Mouse (Mus musculus): Measurements from ENCODE around the gene Celsr3. TPM values are rescaled to one million over a fixed set of nuclear protein-coding genes. Genes with fewer than 3 reads are reported as not detected.

Celsr3 gene
- total RNA-seq (2021): 10 to 100 TPM; 60.6 to 73.4 TPM

DNA sequence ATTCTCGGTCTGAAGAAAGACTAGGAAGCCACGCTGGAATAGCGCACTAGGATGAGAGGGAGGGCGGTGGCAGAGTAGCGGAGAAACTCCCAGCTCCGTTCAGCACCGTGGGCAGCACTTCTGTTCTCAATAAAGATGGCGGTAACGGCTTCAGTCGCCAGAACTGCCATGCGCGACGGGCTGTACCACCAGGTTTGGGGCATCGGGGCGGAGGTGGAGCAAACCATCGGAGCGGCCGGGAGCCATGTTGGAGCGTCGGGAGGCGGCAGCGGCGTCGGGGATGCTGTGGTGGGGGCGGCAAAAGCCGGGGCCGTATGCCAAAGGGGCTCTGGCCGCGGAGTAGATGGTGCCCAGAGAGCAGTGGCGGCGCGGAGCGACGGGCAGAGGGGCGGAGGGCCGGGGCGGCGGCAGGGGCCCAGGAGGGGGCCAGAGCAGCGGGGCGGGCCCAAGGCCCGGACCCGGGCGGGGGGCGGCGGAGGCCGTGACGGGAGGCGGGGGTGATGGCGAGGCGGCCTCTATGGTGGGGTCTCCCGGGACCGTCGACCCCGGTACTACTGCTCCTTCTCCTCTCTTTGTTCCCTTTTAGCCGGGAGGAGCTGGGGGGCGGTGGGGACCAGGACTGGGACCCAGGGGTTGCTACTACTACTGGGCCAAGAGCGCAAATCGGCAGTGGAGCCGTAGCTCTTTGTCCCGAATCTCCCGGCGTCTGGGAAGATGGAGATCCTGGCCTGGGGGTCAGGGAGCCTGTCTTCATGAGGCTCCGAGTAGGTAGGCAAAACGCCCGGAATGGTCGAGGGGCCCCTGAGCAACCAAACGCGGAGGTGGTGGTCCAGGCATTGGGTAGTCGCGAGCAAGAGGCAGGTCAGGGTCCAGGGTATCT lies at the start of gene Celsr3:
Celsr3 (plus strand) TSS at position 501 of the 880 bp plus-strand sequence.
- DNase-seq: peak; percentile 90 to 91

DNA sequence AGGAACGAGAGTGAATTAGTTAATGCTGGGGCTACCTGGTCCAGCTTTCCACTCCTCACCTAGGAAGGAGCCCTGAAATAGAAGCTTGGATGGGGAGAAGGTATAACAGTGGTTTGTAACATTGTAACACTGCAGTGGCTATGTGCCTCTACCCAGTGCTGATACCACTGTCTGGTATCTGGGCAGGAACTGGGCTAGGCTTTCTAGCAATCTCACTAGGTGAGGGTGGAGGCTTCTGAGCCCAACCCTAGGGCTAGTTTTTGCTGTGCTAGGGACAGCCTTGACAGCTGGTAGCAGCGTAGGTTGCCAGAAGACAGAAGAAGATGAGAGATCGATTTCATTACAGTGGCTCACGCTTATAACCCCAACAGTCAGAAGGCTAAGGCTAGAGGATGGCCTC lies 49.5 kb upstream of the Celsr3 start:
- no peak for DNase-seq

DNA sequence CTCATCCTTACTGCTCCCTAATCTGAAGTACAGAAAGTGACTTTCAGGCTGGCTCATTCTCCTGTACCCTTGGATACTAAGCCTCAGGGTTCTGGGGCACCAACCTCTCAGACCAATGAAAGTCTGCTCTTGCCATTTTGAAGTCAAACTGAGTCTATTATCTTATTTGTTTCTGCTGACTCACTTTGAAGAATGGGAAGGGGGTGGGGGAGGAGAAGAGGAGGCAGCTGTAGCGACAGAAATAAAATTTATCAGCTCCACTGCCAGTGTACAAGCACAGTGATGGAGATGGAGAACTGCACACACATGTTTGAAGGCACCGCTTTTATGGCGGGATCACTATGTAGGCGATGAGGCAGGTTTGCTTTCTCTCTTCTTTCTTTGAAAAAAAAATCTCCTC lies 48.8 kb upstream of the Celsr3 start:
- DNase-seq: no peak

DNA sequence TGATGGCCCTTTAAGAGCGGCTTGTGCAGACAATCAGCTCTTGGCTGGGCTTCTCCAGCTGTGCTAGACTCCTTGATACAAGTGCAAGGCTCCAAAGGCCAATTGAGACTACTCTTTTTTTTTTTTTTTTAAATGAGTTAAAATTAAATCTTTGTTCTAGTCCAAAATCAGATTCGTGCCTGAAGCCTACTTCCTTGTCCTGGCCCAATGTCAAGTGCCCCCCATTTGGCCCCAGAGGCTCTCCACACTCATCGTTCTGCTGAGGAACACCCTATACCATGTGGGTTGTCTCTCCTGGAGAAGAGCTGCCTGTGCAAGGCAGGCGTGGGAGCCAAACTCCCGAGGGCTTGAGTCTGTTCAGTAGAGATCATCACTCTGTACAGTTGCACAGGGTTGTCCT lies 45.2 kb upstream of the Celsr3 start:
- no peak for DNase-seq

DNA sequence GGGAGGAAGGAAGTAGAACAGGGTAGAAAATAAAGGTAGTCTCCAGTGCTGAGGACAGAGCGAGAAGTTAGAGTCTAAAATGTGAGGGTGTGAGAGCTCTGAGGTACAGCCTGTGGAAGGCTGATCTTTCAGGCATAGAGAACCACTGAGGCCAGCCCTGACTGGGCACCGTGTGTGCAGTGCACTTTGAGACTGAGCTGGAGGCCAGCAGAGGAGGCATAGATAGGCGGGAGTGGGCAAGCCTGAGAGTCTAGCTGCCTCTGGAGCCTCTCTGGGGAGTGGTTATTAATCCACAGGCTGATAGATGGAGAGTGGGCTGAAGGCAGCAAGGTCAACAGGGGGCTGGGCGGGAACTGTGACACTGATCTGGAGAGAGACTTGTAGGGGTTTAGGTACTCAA lies 44.2 kb upstream of the Celsr3 start:
- no peak for DNase-seq

DNA sequence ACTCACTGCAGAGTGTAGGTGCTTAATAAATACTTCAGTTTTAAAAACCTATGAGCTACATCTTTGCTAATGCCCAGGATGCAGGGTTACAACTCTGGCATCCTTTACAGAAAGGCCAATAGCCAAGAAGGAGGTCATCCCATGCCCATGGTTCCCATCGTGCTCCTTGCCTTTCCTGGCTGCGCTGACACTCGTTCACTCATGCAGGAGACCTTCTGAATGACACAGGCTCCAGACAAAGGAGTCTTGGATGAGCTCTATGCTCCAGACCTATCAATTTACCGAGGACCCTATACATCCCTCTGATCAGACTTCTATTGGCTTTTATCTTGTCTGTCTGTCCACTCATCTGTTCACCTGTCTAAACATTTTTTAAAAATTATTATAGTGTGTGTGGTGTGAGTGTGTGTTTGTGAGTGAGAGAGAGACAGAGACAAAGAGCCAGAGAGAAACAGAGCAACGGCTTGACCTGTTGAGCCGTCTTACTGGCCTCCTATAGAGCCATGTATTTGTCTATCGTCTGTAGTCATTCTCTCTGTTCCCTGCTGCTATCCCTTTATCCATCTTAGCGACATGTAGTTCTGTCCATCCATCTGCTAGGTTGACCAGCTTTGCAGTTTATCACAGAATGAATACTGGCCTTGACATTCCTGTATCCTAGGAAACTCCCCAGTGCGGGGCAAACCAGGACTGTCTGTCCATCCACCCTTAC lies 43.1 kb upstream of the Celsr3 start:
- DNase-seq: no peak

DNA sequence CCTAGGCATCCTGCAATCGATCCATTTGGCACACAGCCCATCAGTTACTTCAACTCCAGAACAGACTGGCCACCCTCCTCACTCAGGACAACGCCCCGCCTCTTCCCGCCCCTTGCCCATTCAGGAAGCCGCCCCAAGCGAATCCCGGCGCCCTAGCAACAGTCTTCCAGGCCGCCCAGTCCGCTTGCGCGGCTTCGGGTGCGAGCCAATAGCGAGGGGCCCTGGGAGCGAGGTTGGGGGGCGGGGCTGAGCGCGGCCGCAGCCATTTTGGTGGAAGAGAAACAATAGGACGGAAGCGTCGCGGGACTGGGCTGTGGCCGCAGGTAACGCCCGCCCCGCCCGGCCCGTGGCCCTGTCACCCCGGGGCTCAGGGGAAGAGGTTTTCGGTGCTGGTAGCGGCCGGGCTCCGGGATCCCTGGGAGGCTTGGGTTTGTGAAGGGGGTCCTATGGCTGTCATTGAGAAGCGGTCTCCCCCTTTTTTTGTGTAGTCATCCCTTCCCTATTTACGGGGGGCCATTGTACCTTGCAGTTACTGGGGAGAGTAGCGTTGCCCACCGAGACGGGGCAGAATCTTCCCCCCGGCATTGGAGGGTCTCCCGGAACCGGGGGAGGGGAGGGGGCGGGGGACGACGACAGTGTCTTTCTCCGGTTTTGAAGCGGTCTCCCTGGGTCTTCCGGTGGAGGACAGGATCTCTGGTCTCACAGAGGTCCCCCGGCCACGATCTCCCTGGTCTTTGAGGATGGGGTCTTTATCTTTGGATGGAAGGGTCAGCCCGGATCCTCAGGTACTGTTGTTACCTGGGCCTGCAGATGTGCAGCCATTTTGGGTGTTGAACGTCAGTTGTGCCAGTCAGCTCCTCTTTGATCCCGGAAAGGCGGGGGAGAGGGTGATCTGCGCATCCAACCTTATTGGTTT lies 42.3 kb upstream of the Celsr3 start, which contains the start of gene Ip6k2:
Ip6k2 (plus strand) TSS at position 249 of the 916 bp plus-strand sequence.
- DNase-seq: peak; percentile 97

DNA sequence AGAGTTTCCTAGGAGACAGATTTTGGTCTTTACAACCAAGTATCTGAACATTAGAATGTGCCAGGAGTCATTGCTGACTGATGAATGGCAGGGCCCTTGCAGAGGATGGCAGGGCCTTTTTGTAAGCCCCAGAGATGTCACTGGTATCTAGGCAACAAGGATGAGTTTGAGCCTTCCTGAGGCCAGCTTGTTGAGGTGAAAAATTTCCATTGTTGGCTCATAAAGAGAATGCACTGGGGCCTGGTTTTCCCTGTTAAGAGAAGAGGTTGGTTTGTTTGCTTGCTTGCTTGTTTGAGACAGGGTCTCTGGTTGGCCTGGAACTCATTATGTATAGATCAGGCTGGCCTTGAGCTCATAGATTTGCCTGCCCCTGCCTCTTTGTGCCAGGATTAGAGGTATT lies 40.7 kb upstream of the Celsr3 start:
- DNase-seq: no peak

DNA sequence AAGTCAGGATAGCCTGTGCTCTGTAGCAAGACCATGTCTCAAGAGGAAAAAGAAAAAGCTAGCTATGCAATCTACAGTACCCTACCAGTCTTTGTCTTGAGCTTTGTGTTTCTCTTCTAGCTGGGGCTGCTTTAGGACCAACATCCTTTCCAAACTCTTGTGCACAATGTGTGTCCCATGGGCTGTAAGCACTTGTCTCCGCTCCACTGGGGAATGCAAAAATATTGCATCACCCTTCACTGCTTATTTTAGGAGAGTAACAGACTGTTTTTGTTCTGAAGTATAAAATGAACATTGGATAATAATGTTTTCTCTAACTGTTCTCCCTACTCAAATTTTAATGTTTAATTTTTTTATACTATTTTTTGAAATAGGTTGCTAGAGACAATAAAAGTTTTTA lies 39.6 kb upstream of the Celsr3 start:
- no peak for DNase-seq

DNA sequence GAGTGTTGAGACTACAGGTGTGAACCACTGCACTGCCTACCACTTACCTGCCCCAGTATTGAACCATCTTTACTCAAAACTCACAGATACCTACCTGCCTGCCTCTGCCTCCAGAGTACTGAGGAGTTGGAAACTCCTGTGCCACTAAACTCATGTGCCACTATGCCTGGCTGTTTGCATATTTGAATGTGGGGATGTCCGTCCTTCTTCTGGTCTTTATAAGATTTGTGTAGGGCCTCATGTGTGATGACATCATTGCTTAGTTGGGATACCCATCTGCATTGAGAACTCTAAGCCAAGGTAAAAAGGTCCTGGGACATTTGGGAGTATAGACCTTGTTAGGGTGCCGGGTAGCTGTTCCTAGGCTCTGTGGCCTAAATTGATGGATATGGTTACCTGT lies 39.0 kb upstream of the Celsr3 start:
- DNase-seq: no peak

DNA sequence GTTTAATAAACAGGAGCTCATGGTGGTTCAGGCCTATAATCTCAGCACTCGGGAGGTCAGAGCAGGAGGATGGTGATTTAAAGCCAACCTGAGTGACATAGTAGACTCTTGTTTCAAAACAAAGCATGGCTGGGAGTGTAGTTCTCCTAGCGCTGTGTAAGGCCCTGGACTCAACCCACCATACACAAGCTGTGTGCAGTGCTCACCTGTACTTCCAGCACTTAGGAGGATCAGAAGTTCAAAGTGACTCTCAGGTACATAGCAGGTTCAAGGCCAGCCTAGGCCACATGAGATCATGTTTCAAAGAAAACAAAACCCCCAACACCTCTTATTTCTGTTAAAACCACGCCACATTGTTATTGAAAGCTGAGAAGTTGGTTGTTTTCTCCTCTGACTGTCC lies 37.4 kb upstream of the Celsr3 start:
- no peak for DNase-seq

DNA sequence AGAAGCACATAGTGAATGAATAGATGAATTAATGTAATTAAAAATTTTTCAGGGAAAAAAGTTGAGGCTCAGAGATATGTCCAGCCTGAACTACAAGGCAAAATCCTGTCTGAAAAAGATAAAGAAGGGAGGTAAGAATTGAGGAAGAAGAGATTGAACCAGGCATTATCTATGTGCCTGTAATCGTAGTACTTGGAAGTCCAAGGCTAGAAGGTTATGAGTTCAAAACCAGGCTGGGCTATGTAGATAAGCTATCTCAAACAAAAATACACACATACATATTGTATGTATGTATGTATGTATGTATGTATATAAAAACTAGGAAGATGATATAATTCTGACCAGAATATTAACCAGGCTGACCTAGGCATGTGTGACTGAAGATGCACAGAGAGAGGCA lies 33.8 kb upstream of the Celsr3 start:
- no peak for DNase-seq

DNA sequence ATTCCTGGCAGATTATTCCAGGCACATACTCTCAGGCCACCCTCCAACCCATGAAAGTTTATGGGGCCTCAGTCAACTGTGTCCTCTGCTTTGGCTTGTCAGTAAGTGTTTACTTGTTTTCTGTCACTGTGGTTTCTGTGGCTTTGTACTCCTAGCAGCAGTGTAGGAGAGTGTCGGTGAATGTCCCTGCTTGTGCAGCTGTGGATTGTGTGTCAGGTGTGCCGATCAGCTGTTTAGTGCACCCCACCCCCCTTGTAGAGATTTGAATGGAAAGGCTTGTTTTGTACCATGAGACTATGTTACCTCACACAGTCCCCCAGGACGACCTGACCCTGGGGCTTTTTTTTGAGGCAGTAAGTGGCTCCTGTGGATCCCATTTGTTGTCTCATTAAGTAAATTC lies 33.4 kb upstream of the Celsr3 start:
- no peak for DNase-seq

DNA sequence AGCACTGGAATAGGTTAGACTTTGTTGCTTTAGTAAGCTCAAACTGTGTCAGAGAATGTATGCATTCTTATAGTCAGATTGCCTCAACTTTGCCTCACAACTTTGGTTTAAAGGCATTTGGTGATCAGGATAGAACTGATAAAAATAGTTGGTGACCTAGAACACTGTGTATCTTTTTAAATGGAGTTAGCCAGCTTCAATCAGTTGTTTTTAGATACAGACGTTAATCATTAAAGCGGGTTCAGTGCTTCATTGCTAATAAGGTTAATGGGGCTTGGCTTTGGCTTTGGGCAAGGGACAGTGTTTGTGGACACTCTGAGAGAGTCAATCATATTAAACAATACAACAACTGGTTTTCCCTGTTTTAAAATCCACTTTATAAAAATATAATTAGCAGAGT lies 30.8 kb upstream of the Celsr3 start:
- no peak for DNase-seq

DNA sequence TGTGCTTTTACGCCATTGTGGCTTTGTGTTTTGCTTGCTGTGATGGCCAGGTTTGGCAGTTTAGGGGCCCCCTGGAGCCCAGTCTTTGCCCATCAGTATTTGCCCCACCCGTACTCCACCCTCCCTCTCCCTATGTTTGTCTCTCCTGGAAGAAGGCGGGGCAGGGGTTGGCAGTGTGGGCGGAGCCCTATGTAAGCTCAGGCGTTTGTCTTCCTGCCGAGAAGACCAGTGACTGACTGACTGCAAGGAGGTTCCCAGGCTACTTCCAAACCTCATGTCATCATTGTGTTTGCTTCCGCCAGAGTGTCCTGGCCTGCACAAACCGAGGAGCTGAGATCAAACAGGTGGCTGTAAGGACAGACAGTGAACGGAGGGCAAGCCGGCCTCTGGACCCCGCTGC lies 30.4 kb upstream of the Celsr3 start:
- DNase-seq: peak; percentile 35 to 46

DNA sequence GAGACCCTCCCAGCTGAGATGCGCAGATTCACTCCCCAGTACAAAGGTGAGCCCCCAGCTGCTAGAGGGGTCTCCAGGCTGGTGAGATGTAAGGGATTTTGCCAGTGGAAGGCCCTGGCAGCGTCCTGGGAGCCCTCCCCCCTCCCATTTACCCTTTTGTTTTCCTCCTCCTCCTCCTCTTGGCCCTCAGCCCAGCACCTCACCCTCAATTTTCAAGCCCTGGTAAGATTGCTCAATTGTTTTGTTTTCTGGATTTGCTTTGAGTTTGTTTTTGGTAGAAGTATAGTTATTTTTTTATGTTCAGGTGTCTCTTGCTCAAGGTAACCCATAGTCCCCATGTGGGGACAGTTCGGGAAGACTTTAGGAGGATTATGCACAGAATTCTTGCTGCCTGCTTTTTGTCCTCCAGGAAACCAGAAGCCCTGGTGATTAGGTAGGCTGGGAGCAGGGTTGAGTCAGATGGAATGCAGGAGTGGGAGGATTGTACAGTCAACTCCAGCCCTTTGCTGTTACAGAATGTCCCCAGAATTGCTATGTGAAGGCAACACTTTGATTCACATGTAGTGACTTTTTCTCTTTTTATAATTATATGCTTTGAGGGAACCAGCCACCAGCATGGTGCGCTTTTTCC lies 29.7 kb upstream of the Celsr3 start:
- peak in 1 of 2 experiments; percentile 41 for DNase-seq

DNA sequence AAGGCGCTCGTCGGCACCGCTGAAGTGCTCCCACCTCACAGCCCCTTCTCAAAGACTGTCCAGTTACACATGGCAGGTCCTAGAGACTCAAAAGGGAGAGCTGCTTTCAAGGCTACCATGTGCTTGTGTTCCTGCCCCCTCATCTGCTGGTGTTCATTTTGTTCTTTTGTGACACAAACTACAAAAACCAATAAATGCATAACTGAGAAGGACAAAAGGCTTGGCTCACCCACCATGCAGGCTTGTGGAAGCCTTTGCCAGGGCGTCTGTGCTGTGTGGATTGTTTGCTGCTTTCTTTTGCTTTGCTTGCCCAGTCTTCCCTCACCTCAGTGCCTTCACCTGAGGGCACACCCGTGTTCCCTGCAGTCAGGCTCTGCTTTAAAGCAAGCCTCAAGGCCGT lies 28.6 kb upstream of the Celsr3 start:
- peak in 1 of 2 experiments; percentile 44 for DNase-seq

DNA sequence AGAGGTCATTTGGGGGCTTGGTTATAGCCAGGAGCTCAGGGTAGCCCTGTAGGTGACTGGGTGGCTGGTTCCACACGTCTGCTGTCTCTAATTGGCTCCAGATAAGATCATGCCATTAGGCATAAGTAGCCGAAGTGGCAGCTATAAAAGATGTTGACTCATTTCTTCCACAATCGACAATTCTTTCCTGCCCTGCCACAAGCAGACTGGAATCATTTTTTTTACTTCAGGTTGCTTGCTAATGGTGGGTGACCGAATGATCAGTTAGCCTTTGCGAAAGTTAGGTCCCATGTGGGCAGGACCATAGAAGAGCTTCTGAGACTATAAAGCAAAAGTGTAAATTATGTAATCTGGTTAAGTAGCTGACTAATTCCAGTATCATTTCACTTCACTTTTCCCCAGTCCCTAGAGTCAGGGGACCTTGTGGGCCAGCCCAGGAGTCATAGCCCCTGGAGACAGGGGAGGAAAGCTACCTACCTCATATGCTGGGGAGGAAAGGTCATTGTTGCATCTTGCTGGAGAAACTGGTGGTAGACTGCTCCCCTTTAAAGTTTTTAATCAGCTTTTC lies 27.5 kb upstream of the Celsr3 start:
- no peak for DNase-seq

DNA sequence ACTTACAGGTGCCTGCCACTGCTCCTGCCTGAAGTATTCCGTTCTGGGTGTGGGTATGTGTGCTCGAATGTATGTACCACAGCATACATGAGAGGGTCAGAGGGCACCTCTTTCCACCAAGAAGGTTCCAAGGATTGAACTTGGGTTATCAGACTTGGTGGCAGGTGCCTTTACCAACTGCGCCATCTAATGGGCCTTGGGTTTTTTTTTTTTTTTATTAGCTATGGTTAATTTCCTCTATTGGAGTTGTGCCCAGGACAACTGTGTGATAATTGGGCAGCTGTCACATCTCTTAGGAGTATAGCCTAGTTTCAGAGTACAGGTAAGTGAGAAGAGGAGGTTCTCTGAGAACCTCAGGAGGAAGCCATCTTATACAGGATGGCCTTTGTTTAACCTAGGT lies 26.6 kb upstream of the Celsr3 start:
- no peak for DNase-seq

DNA sequence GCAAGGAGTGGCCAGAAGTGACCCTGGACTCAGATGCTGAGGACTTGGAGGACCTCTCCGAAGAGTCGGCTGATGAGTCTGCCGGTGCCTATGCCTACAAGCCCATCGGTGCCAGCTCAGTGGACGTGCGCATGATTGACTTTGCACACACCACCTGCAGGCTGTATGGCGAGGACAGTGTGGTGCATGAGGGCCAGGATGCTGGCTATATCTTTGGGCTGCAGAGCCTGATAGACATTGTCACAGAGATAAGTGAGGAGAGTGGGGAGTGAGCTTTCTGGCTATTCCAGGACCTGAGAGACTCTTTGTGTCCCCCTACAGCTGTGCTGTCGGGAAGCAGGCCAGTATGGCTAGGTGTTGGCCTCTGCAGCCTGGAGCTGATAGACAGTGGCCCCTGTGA lies 20.4 kb upstream of the Celsr3 start:
- no peak for DNase-seq

DNA sequence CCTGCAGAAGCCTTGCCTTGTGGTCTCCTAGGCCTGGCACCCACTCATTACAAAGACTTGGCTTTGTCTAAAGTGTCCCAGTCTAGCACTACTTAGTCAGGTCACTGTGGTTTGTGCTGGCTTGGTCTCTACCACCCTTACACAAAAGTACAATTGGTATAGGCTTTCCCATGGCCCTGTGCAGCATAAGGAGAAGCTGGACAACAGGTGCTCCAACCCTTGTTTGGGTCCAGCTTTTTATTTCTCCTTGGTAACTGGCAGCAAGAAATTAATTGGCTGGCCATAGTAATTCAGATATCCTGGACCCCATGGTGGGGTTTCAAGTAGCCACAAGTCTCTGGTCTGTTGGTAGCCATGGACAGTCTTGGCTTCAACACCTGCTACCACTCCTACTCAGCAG lies 19.7 kb upstream of the Celsr3 start:
- no peak for DNase-seq

DNA sequence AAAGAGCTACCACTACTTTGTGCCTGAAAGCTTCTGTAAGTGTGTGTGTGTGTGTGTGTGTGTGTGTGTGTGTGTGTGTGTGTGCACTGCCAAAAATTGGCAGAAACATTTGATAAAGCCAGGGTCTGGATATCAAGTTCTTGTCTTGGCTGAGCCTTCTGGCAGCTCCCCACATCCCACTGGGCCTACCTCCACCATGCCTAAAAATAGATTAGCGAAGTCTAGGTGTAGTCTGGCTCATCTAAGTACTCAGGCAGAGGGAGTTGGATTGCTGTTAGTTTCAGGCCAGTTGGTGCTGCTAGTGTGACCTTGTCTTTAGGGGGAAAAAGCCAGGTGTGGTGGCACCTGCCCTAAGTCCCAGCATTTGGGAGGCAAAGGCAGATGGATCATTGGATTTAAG lies 19.3 kb upstream of the Celsr3 start:
- no peak for DNase-seq
